Mouse (Mus musculus): ENCODE data around the gene Chrm5. TPM values are rescaled to one million over a fixed set of nuclear protein-coding genes. Genes with fewer than 3 reads are reported as not detected.

The Chrm5 gene
- 3.4 and 4.3 TPM in 2 replicates for polyA plus RNA-seq (2021; fragmentation: Nextera tagmentation)
- long read RNA-seq, experiment 1, partial matches to known transcripts, result 0 of 3 reads
- long read RNA-seq, experiment 1, other reads (novel, unspliced or antisense), result 3 of 3 reads
- long read RNA-seq, experiment 2, partial matches to known transcripts, result 0 of 13 reads
- long read RNA-seq, experiment 2, other reads (novel, unspliced or antisense), result 11 of 13 reads

GRCm38 (mm10) chr2:112480669-112481068, at the start of gene Chrm5:
Gene Chrm5, minus strand, starts transcription at chr2:112480769.

GRCm38 (mm10) chr2:112492856-112493538, 12.4 kb upstream of the Chrm5 start, which contains the start of gene Aven:
Gene Aven, plus strand, starts transcription at chr2:112492964.

GRCm38 (mm10) chr2:112454862-112455564, 25.6 kb downstream of the Chrm5 start, which contains the start of gene Emc7:
Gene Emc7, plus strand, starts transcription at chr2:112454997.

Other genes starting within 250 kb of the Chrm5 start
- 28.9 and 32.7 TPM in 2 replicates for gene Lpcat4, start 241.3 kb downstream of the Chrm5 start, polyA plus RNA-seq (2021; fragmentation: Nextera tagmentation)
- gene Nutm1, start 221.5 kb downstream of the Chrm5 start, polyA plus RNA-seq (2021; fragmentation: Nextera tagmentation), result 0.04 and 0.06 TPM in 2 replicates
- gene Nop10, start 218.8 kb downstream of the Chrm5 start, polyA plus RNA-seq (2021; fragmentation: Nextera tagmentation), result 242 and 268 TPM in 2 replicates
- 10.5 and 11.8 TPM in 2 replicates for gene Slc12a6, start 214.9 kb downstream of the Chrm5 start, polyA plus RNA-seq (2021; fragmentation: Nextera tagmentation)
- 0.10 and 0.18 TPM in 2 replicates for gene Gm21985, start 214.5 kb downstream of the Chrm5 start, polyA plus RNA-seq (2021; fragmentation: Nextera tagmentation)
- gene Emc4, start 112.7 kb downstream of the Chrm5 start, polyA plus RNA-seq (2021; fragmentation: Nextera tagmentation), result 283 and 288 TPM in 2 replicates
- gene Katnbl1, start 101.6 kb downstream of the Chrm5 start, polyA plus RNA-seq (2021; fragmentation: Nextera tagmentation), result 8.8 and 9.6 TPM in 2 replicates
- 42.7 and 45.9 TPM in 2 replicates for gene Emc7, start 25.8 kb downstream of the Chrm5 start, polyA plus RNA-seq (2021; fragmentation: Nextera tagmentation)
- gene Aven, start 12.2 kb upstream of the Chrm5 start, polyA plus RNA-seq (2021; fragmentation: Nextera tagmentation), result 1.7 and 1.9 TPM in 2 replicates

All from layer of hippocampus, adult 6 months (tissue).